Mouse (Mus musculus) bone marrow, adult 2 months (tissue): ENCODE measurements around the gene Gm32742.

Experiments
- CTCF ChIP-seq: fragments of 200-500 bp; IDR thresholded peaks from 2 replicates; pipeline ENCODE4 v1.5.1; 2011; ENCODE audit warnings: low read length, control low read depth; ENCODE audit not compliant: control insufficient read depth, insufficient read depth
- POLR2A ChIP-seq: fragments of 200-500 bp; IDR thresholded peaks from 2 replicates; pipeline ENCODE4 v1.6.1; 2011; ENCODE audit warnings: low read depth, mild to moderate bottlenecking, control low read depth, low read length, borderline replicate concordance; ENCODE audit not compliant: control insufficient read depth

DNA sequence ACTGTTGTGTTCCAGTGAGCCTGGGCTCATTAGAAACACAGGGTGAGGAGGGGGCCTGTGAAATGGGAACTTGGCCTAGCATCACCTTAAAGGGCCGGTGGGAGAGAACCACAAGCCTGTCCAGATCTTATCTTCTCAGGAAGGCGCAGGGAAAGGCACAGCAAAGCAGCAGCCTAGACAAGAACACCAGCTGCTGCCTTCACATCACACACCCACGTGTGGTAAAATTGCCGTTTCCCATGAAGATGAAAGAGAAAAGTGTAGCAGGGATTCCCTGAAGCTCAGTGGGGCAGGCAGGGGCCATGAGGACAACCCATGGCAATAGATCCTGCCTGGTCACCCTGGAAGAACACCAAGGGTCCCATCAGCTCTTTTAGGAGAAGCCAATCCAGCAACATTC, 20.1 kb upstream of the Gm32742 start:
- no peak for TF ChIP-seq CTCF
- TF ChIP-seq POLR2A: no peak
